Mouse (Mus musculus) CH12.LX (cell line): ENCODE measurements at regions not wholly inside any gene's neighbourhood (a gene's known extent, or its start where the extent isn't known, plus 50 kb on each side); places are given as distances from the start of the nearest gene placed in this dataset.

Experiments used
- CTCF ChIP-seq, 2 experiments: IDR thresholded peaks in 1 of 2; conservative IDR thresholded peaks in 1 of 2; 2 replicates each; pipeline ENCODE4 v1.5.1; 2011 to 2012; ENCODE audit warnings: low read depth in 2 of 2, low read length in 2 of 2, improper control_type of control experiment in 1 of 2, inconsistent platforms in 1 of 2, mild to moderate bottlenecking in 1 of 2, moderate library complexity in 1 of 2
- ELF1 ChIP-seq: IDR thresholded peaks from 2 replicates; pipeline ENCODE4 v1.6.1; 2014; ENCODE audit warnings: low read depth, mild to moderate bottlenecking, inconsistent platforms, low read length, improper control_type of control experiment
- EP300 ChIP-seq: IDR thresholded peaks from 2 replicates; pipeline ENCODE4 v1.6.1; 2011; ENCODE audit warnings: low read length, improper control_type of control experiment
- ETS1 ChIP-seq: conservative IDR thresholded peaks from 2 replicates; pipeline ENCODE4 v1.6.1; 2012; ENCODE audit warnings: low read depth, mild to moderate bottlenecking, inconsistent platforms, low read length, improper control_type of control experiment, moderate library complexity
- GABPA ChIP-seq: IDR thresholded peaks from 2 replicates; pipeline ENCODE4 v1.6.1; 2012; ENCODE audit warnings: low read depth, low read length, improper control_type of control experiment, inconsistent platforms; ENCODE audit not compliant: insufficient replicate concordance
- MAX ChIP-seq: IDR thresholded peaks from 2 replicates; pipeline ENCODE4 v1.6.1; 2011; ENCODE audit warnings: low read length, improper control_type of control experiment
- POLR2A ChIP-seq: IDR thresholded peaks from 2 replicates; pipeline ENCODE4 v1.6.1; 2011; ENCODE audit warnings: low read depth, mild to moderate bottlenecking, improper control_type of control experiment, low read length
- POLR2AphosphoS2 ChIP-seq: IDR thresholded peaks from 2 replicates; pipeline ENCODE4 v1.6.1; 2011; ENCODE audit warnings: low read depth, low read length, improper control_type of control experiment
- SIN3A ChIP-seq: IDR thresholded peaks from 2 replicates; pipeline ENCODE4 v1.6.1; 2012; ENCODE audit warnings: low read length, improper control_type of control experiment, inconsistent platforms
- TBP ChIP-seq: conservative IDR thresholded peaks from 2 replicates; pipeline ENCODE4 v1.6.1; 2011; ENCODE audit warnings: low read depth, low read length, improper control_type of control experiment
- USF1 ChIP-seq: IDR thresholded peaks from 2 replicates; pipeline ENCODE4 v1.6.1; 2014; ENCODE audit warnings: low read depth, mild to moderate bottlenecking, inconsistent platforms, low read length, improper control_type of control experiment
- ZC3H11A ChIP-seq: IDR thresholded peaks from 2 replicates; pipeline ENCODE4 v1.6.1; 2012; ENCODE audit warnings: low read depth, mild to moderate bottlenecking, inconsistent platforms, low read length, improper control_type of control experiment
- ZNF384 ChIP-seq: IDR thresholded peaks from 2 replicates; pipeline ENCODE4 v1.6.1; 2012; ENCODE audit warnings: low read depth, low read length, improper control_type of control experiment, inconsistent platforms

DNA sequence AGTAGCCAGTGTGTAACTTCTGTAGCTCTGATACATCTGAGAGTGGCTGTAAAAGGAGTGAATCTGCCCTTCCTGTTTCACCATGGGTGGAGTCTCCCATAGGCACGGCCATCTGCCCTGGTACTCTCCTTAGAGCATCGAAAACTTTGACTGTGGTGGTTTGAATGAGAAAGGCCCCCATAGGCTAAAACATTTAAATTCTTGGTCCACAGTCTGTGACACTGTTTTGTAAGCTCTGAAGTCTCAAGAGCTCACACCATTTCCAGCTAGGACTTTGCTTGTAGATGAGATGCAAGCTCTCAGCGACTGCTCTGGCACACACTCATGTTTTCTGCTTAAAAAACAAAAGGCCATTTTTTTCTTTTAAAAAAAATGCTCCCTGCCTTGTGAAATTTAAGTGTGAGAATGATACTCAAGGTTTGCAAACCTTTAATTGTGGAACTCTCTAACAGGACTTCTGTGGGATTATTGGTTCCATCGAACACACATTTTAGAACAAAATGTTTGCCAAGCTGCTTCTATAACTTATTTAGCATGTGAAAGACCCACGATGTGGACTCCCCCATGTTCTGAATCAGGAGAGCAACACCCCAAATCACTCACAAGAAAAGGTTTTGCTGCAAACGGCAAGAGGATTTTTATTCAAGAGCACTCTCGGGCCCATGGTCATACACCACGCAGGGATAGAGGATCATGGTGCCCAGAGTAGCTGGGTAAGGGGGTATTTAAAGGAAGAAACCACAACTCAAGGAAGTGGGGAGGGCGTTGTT, 65.7 kb upstream of the Klf12 start:
- TF ChIP-seq CTCF (conservative IDR thresholded peaks at IDR 0.05 in 1 of 2, IDR thresholded peaks at IDR 0.05 in 1 of 2; ENCODE audit: low read depth in 2 of 2, low read length in 2 of 2) (no peak), ZC3H11A (no peak), GABPA (no peak), SIN3A (no peak), MAX (no peak), POLR2A (no peak), ELF1 (no peak), EP300 (no peak), ETS1 (no peak), ZNF384 (no peak), USF1 (no peak), POLR2AphosphoS2 (no peak), TBP (no peak)
